In the genomic region with DNA sequence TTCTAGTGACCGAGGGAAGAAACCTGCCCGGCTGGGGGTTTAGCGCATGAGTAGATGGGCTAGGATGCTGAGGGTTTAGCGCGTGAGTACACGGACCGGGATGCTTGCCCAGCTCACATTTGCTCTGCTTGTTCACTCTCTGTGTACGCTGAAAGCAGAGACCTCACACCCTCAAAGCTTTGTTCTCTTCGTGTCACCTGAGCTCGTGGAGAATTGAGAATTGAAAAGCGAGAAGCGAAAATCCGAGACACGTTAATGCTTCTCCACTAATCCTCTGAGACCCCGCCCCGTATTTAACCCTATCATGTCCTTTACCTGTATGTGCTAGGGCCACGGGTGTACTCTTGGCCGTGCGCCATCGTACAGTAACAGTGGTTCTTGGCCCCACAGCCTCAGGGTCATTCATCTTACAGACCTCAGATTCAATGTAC, we compare ENCODE assay signal across 8 mouse cellular contexts. TPM values are rescaled to one million over a fixed set of nuclear protein-coding genes. Genes with fewer than 3 reads are reported as not detected.
DNase-seq lines count a peak whose midpoint lies in the region; ATAC-seq and TF ChIP-seq lines count a peak whose summit lies in the region.

No protein-coding gene starts in this region.

- H3K79me2 ChIP-seq in heart, adult 2 months (replicated peaks; ENCODE audit: control insufficient read depth, insufficient read depth, low read length), result no peaks in the 10 kb centered on the region

- ATAC-seq in heart, embryonic 15.5 days (replicated peaks; ENCODE audit: insufficient number of reproducible peaks, insufficient read depth, low FRiP score, low read depth), result no peak
- peak; percentile 39; the same call in 1 of the 2 replicates for ATAC-seq in forebrain, embryonic 15.5 days (replicated peaks)
- peak; percentile 62 for ATAC-seq in midbrain, embryonic 13.5 days

- no peaks in the 10 kb centered on the region for H3K9me3 ChIP-seq in heart, embryonic 15.5 days (replicated peaks)
- no peaks in the 10 kb centered on the region for H3K9me3 ChIP-seq in forebrain, embryonic 15.5 days
- H3K9me3 ChIP-seq in midbrain, embryonic 13.5 days, result no peaks in the 10 kb centered on the region

- H3K36me3 ChIP-seq in heart, embryonic 15.5 days, result no peaks in the 10 kb centered on the region
- no peaks in the 10 kb centered on the region for H3K36me3 ChIP-seq in heart, adult 2 months (ENCODE audit: control insufficient read depth, insufficient read depth, low read length)
- no peaks in the 10 kb centered on the region for H3K36me3 ChIP-seq in forebrain, embryonic 15.5 days
- no peaks in the 10 kb centered on the region for H3K36me3 ChIP-seq in midbrain, embryonic 13.5 days

- no peak for TF ChIP-seq POLR2A in heart, adult 2 months (IDR thresholded peaks at IDR 0.05; ENCODE audit: insufficient read depth, low read depth, low read length)

- TF ChIP-seq CTCF in heart, adult 2 months (IDR thresholded peaks at IDR 0.05), result no peak

- no peak for DNase-seq in heart, adult 2 months
- peak; percentile 22 for DNase-seq in ZHBTc4 (ENCODE audit: low read depth, low spot score)
- DNase-seq in ovary, postnatal 36 days (ENCODE audit: low spot score), result no peak
- no peak for DNase-seq in spleen, postnatal 14 days (ENCODE audit: low spot score in 2 of 2)
- DNase-seq in natural killer cell, adult 2 months (ENCODE audit: low spot score in 2 of 2), result no peak

- no peak for TF ChIP-seq EP300 in heart, adult 2 months (IDR thresholded peaks at IDR 0.05; ENCODE audit: insufficient read depth, low read depth, low read length)

- H3K4me2 ChIP-seq in heart, embryonic 15.5 days, result peak overlapping the region; percentile 22
- H3K4me2 ChIP-seq in forebrain, embryonic 15.5 days (replicated peaks), result peak overlapping the region; percentile 38
- peak overlapping the region; percentile 51 for H3K4me2 ChIP-seq in midbrain, embryonic 13.5 days (replicated peaks)

- peaks cover 22% of the 10 kb centered on the region for H3K27me3 ChIP-seq in heart, embryonic 15.5 days
- 0 out of 2 replicates have a peak, but pooled peaks cover 2% of the 10 kb centered on the region for H3K27me3 ChIP-seq in heart, adult 2 months (ENCODE audit: control insufficient read depth, insufficient read depth, low read length)
- H3K27me3 ChIP-seq in forebrain, embryonic 15.5 days, result no peaks in the 10 kb centered on the region
- no peaks in the 10 kb centered on the region for H3K27me3 ChIP-seq in midbrain, embryonic 13.5 days

- no peak overlapping the region for H3K9ac ChIP-seq in heart, embryonic 15.5 days
- H3K9ac ChIP-seq in heart, adult 2 months (ENCODE audit: low read depth, low read length), result no peak overlapping the region
- peak overlapping the region; percentile 40; the same call in 1 of the 2 replicates for H3K9ac ChIP-seq in forebrain, embryonic 15.5 days (replicated peaks)
- H3K9ac ChIP-seq in midbrain, embryonic 13.5 days (replicated peaks), result peak overlapping the region; percentile 58

- H3K27ac ChIP-seq in heart, embryonic 15.5 days, result no peak overlapping the region
- H3K27ac ChIP-seq in heart, adult 2 months, result no peak overlapping the region
- H3K27ac ChIP-seq in forebrain, embryonic 15.5 days (replicated peaks), result peak overlapping the region; percentile 70
- H3K27ac ChIP-seq in midbrain, embryonic 13.5 days, result peak overlapping the region; percentile 64

- intact Hi-C loops in heart, adult 2 months (cut with DNase I), result no loop called here

- H3K4me3 ChIP-seq in heart, embryonic 15.5 days, result 0 out of 2 replicates have a peak overlapping the region, but pooled peaks have one; percentile 5
- no peak overlapping the region for H3K4me3 ChIP-seq in heart, adult 2 months
- H3K4me3 ChIP-seq in forebrain, embryonic 15.5 days, result peak overlapping the region; percentile 28
- H3K4me3 ChIP-seq in midbrain, embryonic 13.5 days (replicated peaks), result peak overlapping the region; percentile 30

- 0 out of 2 replicates have a peak, but pooled peaks cover 5% of the 10 kb centered on the region for H3K4me1 ChIP-seq in heart, embryonic 15.5 days (replicated peaks)
- H3K4me1 ChIP-seq in heart, adult 2 months (ENCODE audit: control insufficient read depth, insufficient read depth, low read length), result no peaks in the 10 kb centered on the region
- peaks cover 20% of the 10 kb centered on the region for H3K4me1 ChIP-seq in forebrain, embryonic 15.5 days
- H3K4me1 ChIP-seq in midbrain, embryonic 13.5 days (replicated peaks), result peaks cover 23% of the 10 kb centered on the region

- 8% methylated on average over 20 of the region's 20 CpGs for WGBS in heart, embryonic 15.5 days
- 11% methylated on average over 20 of the region's 20 CpGs for WGBS in heart, adult 2 months
- WGBS in forebrain, embryonic 15.5 days, result 3% methylated on average over 20 of the region's 20 CpGs
- WGBS in midbrain, embryonic 13.5 days, result 4% methylated on average over 20 of the region's 20 CpGs

RNA-seq across cellular contexts. Expression of a gene that starts 38.9 kb away (rescaled TPM):
- polyA plus RNA-seq in heart, embryonic 15.5 days (2015; fragmentation: Nextera tagmentation; extraction: Ambion mirVana), result 2.0 and 2.2 TPM in 2 replicates
- 1 to 10 TPM; 6.3 to 7.7 TPM for total RNA-seq in heart, adult 2 months (2021)
- 3.7 and 3.9 TPM in 2 replicates for polyA plus RNA-seq in heart, adult 2 months (2012; rRNA removed)
- 31.8 and 32.1 TPM in 2 replicates for polyA plus RNA-seq in forebrain, embryonic 15.5 days (2015; fragmentation: Nextera tagmentation; extraction: Ambion mirVana)
- 17.7 and 22.1 TPM in 2 replicates for polyA plus RNA-seq in midbrain, embryonic 13.5 days (2015; fragmentation: Nextera tagmentation; extraction: Ambion mirVana)

Comparison
In these comparisons a context has a peak if more than half of its experiments do, and no peak if none do; other contexts are left out.
1. H3K27ac ChIP-seq: peak in forebrain, embryonic 15.5 days (single experiment) and midbrain, embryonic 13.5 days (single experiment); none in heart, embryonic 15.5 days (single experiment) and heart, adult 2 months (single experiment).
2. H3K9ac ChIP-seq: peak in forebrain, embryonic 15.5 days (single experiment) and midbrain, embryonic 13.5 days (single experiment); none in heart, embryonic 15.5 days (single experiment) and heart, adult 2 months (single experiment).
3. Peak in every context shown above with its lines, with median percentiles within 50 percentile points of each other: H3K4me2 ChIP-seq.